Mouse (Mus musculus) Patski (cell line): ENCODE results near the gene Cpne6. TPM values are rescaled to one million over a fixed set of nuclear protein-coding genes. Genes with fewer than 3 reads are reported as not detected.

Experiments
- ATAC-seq: fragments of 100-300 bp; one replicate; pipeline ENCODE4 v1.8.0; 2021
- CTCF ChIA-PET: fragments of 350-600 bp; sonication (Branson Sonifier 250); formaldehyde crosslinking; loops from one replicate; lab custom pipeline; 2022; ENCODE audit warnings: inconsistent platforms; lab: Charles Lee
- POLR2A ChIA-PET: fragments of 350-600 bp; sonication (Branson Sonifier 250); formaldehyde crosslinking; loops from one replicate; lab custom pipeline; 2022; ENCODE audit warnings: antibody characterized with exemption, inconsistent platforms; lab: Charles Lee
- DNase-seq: peaks from one replicate; pipeline ENCODE4 v3.0.0-alpha.2; 2011; ENCODE audit warnings: low read depth, low spot score
- H3K27me3 ChIP-seq: fragments of 371-371 bp; one replicate; pipeline ENCODE4 v1.5.1; 2021
- CTCF ChIP-seq: fragments of 100-300 bp; IDR thresholded peaks from one replicate; pipeline ENCODE4 v1.5.1; 2021
- in situ Hi-C: fragments of 300-500 bp; cut with MboI; formaldehyde crosslinking; loops from 3 replicates; pipeline ENCODE4 v1.11.1; 2018; ENCODE audit warnings: low pct_unique_long_range_greater_than_20kb, mixed read lengths
- polyA plus RNA-seq: library from polyadenylated mRNA; unstranded; gene quantifications from one replicate; pipeline ENCODE4 v1.2.3, GENCODE M21; 2021

The Cpne6 gene
- polyA plus RNA-seq, 1 experiment from 2014 or later: not detected

- DNase-seq (no peak), ATAC-seq (no peak)
- POLR2A ChIA-PET: interaction anchor here (1.0 to 1.1 kb wide), 2 partner anchors 16 to 47 kb away, joined by 3 to 4 read pairs; partner anchors contain the start of gene A730061H03Rik
- in situ Hi-C loops: no loop called here
- CTCF ChIA-PET: no interaction called here
- no peak for TF ChIP-seq CTCF
- H3K27me3 ChIP-seq: no peaks in the 10 kb centered on the region
Observed at GRCm38 (mm10) chr14:55544334-55544733, 34.1 kb downstream of the Cpne6 start.

DNA sequence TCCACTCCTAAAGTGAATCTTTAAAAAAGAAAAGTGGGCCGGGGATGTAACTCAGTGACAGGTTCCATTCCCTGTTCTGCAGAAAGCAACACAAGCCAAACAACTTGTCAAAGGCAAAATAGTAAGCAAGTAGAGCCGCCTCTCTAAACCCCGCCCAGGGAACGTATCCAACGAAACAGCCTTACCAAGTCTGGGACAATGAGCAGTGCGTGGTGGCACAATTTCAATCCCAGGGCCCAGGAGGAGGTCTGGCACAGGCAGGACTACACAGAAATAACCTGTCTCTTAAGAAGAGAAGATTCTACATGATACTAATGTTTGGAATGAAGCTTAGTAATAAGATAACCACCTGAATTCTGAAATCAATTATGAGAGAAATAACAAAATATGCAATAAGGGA, 39.9 kb downstream of the Cpne6 start:
- DNase-seq (no peak), ATAC-seq (no peak)
- in situ Hi-C loops: loop anchor here (10.0 kb wide), 1 partner anchor 55 kb away; the partner anchor contains the start of gene Carmil3
- TF ChIP-seq CTCF: no peak
- ChIA-PET POLR2A (interaction anchor here (0.6 kb wide), 1 partner anchor 13 kb away, joined by 5 read pairs; no protein-coding TSS in a partner anchor), CTCF (interaction anchor here (1.6 kb wide), 1 partner anchor 402 kb away, joined by 3 read pairs; no protein-coding TSS in a partner anchor)
- no peaks in the 10 kb centered on the region for H3K27me3 ChIP-seq

- in situ Hi-C loops: loop anchor here (10.0 kb wide), 1 partner anchor 57 kb away; the partner anchor contains the start of gene Carmil3
- ChIA-PET POLR2A (no interaction called here), CTCF (no interaction called here)
- DNase-seq: no peak
- no peaks in the 10 kb centered on the region for H3K27me3 ChIP-seq
- no peak for TF ChIP-seq CTCF
- ATAC-seq: no peak
Observed at GRCm38 (mm10) chr14:55551347-55551746, 41.1 kb downstream of the Cpne6 start.

- CTCF ChIA-PET: no interaction called here
- in situ Hi-C loops: loop anchor here (10.0 kb wide), 1 partner anchor 57 kb away; the partner anchor contains the start of gene Carmil3
- no peak for DNase-seq
Observed at GRCm38 (mm10) chr14:55551794-55552193, 41.5 kb downstream of the Cpne6 start.

GRCm38 (mm10) chr14:55554635-55555034, 44.4 kb downstream of the Cpne6 start:
- TF ChIP-seq CTCF: no peak
- POLR2A ChIA-PET: no interaction called here
- in situ Hi-C loops: loop anchor here (10.0 kb wide), 1 partner anchor 60 kb away; the partner anchor contains the start of gene Carmil3
- DNase-seq: no peak
- CTCF ChIA-PET: interaction anchor here (1.3 to 4.3 kb wide), 2 partner anchors 57 to 63 kb away, joined by 4 to 30 read pairs; no protein-coding TSS in a partner anchor
- H3K27me3 ChIP-seq: no peaks in the 10 kb centered on the region
- ATAC-seq: no peak

More at GRCm38 (mm10) chr14:55551794-55552193, 41.5 kb downstream of the Cpne6 start:
- no peak for ATAC-seq
- no peaks in the 10 kb centered on the region for H3K27me3 ChIP-seq
- POLR2A ChIA-PET: no interaction called here
- no peak for TF ChIP-seq CTCF

DNA sequence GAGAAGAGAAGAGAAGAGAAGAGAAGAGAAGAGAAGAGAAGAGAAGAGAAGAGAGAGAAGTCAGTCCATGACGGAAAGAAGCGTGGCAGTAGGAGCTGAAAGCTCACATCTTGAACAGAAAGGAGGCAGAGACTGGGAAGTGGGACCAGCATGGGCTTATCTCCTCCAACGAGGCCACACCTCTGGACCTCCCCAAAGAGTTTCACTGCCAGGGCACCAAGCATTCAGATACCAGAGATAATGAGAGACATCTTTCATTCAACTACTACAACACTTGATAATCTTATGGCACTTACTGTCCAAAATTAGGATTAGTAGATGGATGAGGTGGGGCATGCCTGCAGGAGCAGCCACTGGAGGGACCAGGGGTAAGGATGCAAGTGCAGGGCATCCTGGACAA, 45.5 kb downstream of the Cpne6 start:
- ChIA-PET POLR2A (interaction anchor here (1.5 kb wide), 1 partner anchor 35 kb away, joined by 4 read pairs; the partner anchor contains the start of gene Psme2), CTCF (interaction anchor here (0.8 to 4.3 kb wide), 5 partner anchors 9 to 58 kb away, joined by 3 to 30 read pairs (median 3); partner anchors contain the start of genes Psme1, Psme2 and Rnf31)
- no peaks in the 10 kb centered on the region for H3K27me3 ChIP-seq
- TF ChIP-seq CTCF: no peak
- DNase-seq (no peak), ATAC-seq (no peak)
- in situ Hi-C loops: loop anchor here (10.0 kb wide), 1 partner anchor 61 kb away; the partner anchor contains the start of gene Carmil3

DNA sequence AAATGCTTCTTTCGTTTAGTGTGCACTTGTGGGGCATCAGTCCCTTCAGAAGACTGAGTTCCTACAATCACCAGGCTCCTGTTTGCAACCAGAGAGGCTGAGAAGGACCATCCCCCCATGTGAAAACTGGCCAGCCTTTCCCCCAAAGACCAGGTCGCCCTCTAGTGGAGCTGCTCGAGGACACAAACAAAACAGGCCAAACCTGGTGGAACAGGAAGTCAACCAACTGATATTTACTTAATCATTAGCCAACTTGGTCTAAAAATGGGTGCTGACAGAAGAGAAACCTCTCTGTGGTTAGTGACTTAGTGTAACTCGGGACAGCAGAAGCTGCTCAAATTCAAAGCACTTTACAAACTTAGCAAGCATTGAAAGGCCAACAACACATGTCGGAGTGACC, 46.8 kb downstream of the Cpne6 start:
- DNase-seq: peak; percentile 79
- CTCF ChIA-PET: interaction anchor here (0.8 to 4.3 kb wide), 8 partner anchors 15 to 114 kb away, joined by 3 to 30 read pairs (median 4); partner anchors contain the start of genes Dhrs4, Emc9, Gmpr2 and Psme2

DNA sequence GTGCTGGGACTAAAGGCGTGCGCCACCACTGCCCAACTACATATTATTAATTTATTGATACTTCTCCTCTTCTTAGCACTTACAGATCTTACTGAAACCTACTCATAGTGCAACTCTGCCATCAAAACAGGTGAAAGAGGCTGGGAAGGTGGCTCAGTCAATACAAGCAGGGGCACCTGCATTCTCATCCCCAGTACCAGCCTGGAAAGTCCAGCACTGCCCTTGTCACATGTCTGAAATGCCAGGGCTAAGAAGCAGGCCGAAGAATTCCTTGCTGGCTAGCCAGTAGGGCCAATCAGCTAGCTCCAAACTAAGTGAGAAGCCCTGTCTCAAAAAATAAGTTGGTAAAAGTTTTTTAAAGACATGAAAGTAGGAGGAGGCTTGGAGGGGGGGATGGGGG, 47.3 kb downstream of the Cpne6 start:
- POLR2A ChIA-PET: interaction anchor here (1.1 to 1.5 kb wide), 3 partner anchors 17 to 79 kb away, joined by 3 to 5 read pairs (median 4); partner anchors contain the start of genes Dhrs4, Pck2 and Psme2
- in situ Hi-C loops: loop anchor here (10.0 kb wide), 1 partner anchor 63 kb away; the partner anchor contains the start of gene Carmil3
- ATAC-seq: no peak

More for the DNA sequence above, 46.8 kb downstream of the Cpne6 start:
- POLR2A ChIA-PET: interaction anchor here (0.7 to 1.5 kb wide), 4 partner anchors 8 to 78 kb away, joined by 3 to 5 read pairs (median 4); partner anchors contain the start of genes Dhrs4, Pck2 and Psme2
- no peaks in the 10 kb centered on the region for H3K27me3 ChIP-seq
- TF ChIP-seq CTCF: no peak
- ATAC-seq: peak; percentile 20
- in situ Hi-C loops: loop anchor here (10.0 kb wide), 1 partner anchor 62 kb away; the partner anchor contains the start of gene Carmil3

GRCm38 (mm10) chr14:55558740-55559448, 48.6 kb downstream of the Cpne6 start:
- POLR2A ChIA-PET: interaction anchor here (0.5 to 1.9 kb wide), 3 partner anchors 44 to 985 kb away, joined by 3 to 5 read pairs (median 3); no protein-coding TSS in a partner anchor
- TF ChIP-seq CTCF: no peak
- no peaks in the 10 kb centered on the region for H3K27me3 ChIP-seq
- no peak for ATAC-seq
- DNase-seq: no peak
- CTCF ChIA-PET: interaction anchor here (0.8 to 1.1 kb wide), 2 partner anchors 62 to 80 kb away, joined by 3 to 4 read pairs; partner anchors contain the start of gene Dhrs4
- in situ Hi-C loops: loop anchor here (10.0 kb wide), 1 partner anchor 64 kb away; the partner anchor contains the start of gene Carmil3

More for the DNA sequence above, 47.3 kb downstream of the Cpne6 start:
- CTCF ChIA-PET: interaction anchor here (0.8 to 4.3 kb wide), 7 partner anchors 16 to 114 kb away, joined by 3 to 30 read pairs (median 3); partner anchors contain the start of genes Dhrs4, Emc9 and Gmpr2
- no peak for TF ChIP-seq CTCF
- no peak for DNase-seq
- no peaks in the 10 kb centered on the region for H3K27me3 ChIP-seq
